Mouse (Mus musculus): Measurements from ENCODE around the gene Anxa9. TPM values are rescaled to one million over a fixed set of nuclear protein-coding genes. Genes with fewer than 3 reads are reported as not detected.
A peak's percentile ranks its signal among the peaks of the same experiment; 100 is the strongest.

Gene Anxa9
- polyA plus RNA-seq, 1 experiment from 2014 or later = 1.6 TPM

GRCm38 (mm10) chr3:95331528-95331927, 24.6 kb upstream of the Anxa9 start:
- WGBS = 63% methylated on average over 1 of the region's 1 CpGs
- no peak overlapping the region for H3K27ac ChIP-seq (replicated peaks; ENCODE audit: low read depth, low read length)
- no peak overlapping the region for H3K9ac ChIP-seq (ENCODE audit: low read length)
- H3K4me3 ChIP-seq (ENCODE audit: low read depth, low read length) = no peak overlapping the region
- no peak overlapping the region for H3K4me2 ChIP-seq (ENCODE audit: low read depth, severe bottlenecking)
- H3K27me3 ChIP-seq (ENCODE audit: control insufficient read depth, insufficient read depth, low read length) = no peaks in the 10 kb centered on the region
- no peak for DNase-seq (ENCODE audit: low spot score)
- no peaks in the 10 kb centered on the region for H3K4me1 ChIP-seq (ENCODE audit: control insufficient read depth, insufficient read depth, low read length)
- no peaks in the 10 kb centered on the region for H3K9me3 ChIP-seq (ENCODE audit: control insufficient read depth, low read length)
- peaks cover 25% of the 10 kb centered on the region; the same call in 1 of the 2 replicates for H3K36me3 ChIP-seq (ENCODE audit: control insufficient read depth, insufficient read depth, low read length)
- ATAC-seq (ENCODE audit: insufficient number of reproducible peaks, low FRiP score, low TSS enrichment, low read depth) = no peak

GRCm38 (mm10) chr3:95328803-95329404, 21.9 kb upstream of the Anxa9 start:
- H3K9me3 ChIP-seq (ENCODE audit: control insufficient read depth, low read length) = no peaks in the 10 kb centered on the region
- ATAC-seq (ENCODE audit: insufficient number of reproducible peaks, low FRiP score, low TSS enrichment, low read depth) (no peak), DNase-seq (ENCODE audit: low spot score) (no peak)
- no peak overlapping the region for H3K9ac ChIP-seq (ENCODE audit: low read length)
- no peaks in the 10 kb centered on the region for H3K27me3 ChIP-seq (ENCODE audit: control insufficient read depth, insufficient read depth, low read length)
- H3K27ac ChIP-seq (replicated peaks; ENCODE audit: low read depth, low read length) = no peak overlapping the region
- WGBS = 88% methylated on average over 1 of the region's 1 CpGs
- H3K4me1 ChIP-seq (ENCODE audit: control insufficient read depth, insufficient read depth, low read length) = no peaks in the 10 kb centered on the region
- H3K4me3 ChIP-seq (ENCODE audit: low read depth, low read length) = no peak overlapping the region
- H3K36me3 ChIP-seq (ENCODE audit: control insufficient read depth, insufficient read depth, low read length) = peaks cover 33% of the 10 kb centered on the region
- H3K4me2 ChIP-seq (ENCODE audit: low read depth, severe bottlenecking) = no peak overlapping the region

GRCm38 (mm10) chr3:95324454-95325144, 17.6 kb upstream of the Anxa9 start:
- H3K9me3 ChIP-seq (ENCODE audit: control insufficient read depth, low read length) = no peaks in the 10 kb centered on the region
- no peak overlapping the region for H3K4me3 ChIP-seq (ENCODE audit: low read depth, low read length)
- peaks cover 43% of the 10 kb centered on the region for H3K36me3 ChIP-seq (ENCODE audit: control insufficient read depth, insufficient read depth, low read length)
- H3K4me2 ChIP-seq (ENCODE audit: low read depth, severe bottlenecking) = no peak overlapping the region
- H3K27ac ChIP-seq (replicated peaks; ENCODE audit: low read depth, low read length) = no peak overlapping the region
- no peaks in the 10 kb centered on the region for H3K4me1 ChIP-seq (ENCODE audit: control insufficient read depth, insufficient read depth, low read length)
- no peak overlapping the region for H3K9ac ChIP-seq (ENCODE audit: low read length)
- ATAC-seq (ENCODE audit: insufficient number of reproducible peaks, low FRiP score, low TSS enrichment, low read depth) (no peak), DNase-seq (ENCODE audit: low spot score) (no peak)
- WGBS = 93% methylated on average over 6 of the region's 6 CpGs
- no peaks in the 10 kb centered on the region for H3K27me3 ChIP-seq (ENCODE audit: control insufficient read depth, insufficient read depth, low read length)

- Histone ChIP-seq H3K4me3 (ENCODE audit: low read depth, low read length) (no peak overlapping the region), H3K36me3 (ENCODE audit: control insufficient read depth, insufficient read depth, low read length) (peaks cover 43% of the 10 kb centered on the region), H3K9me3 (ENCODE audit: control insufficient read depth, low read length) (no peaks in the 10 kb centered on the region), H3K27me3 (ENCODE audit: control insufficient read depth, insufficient read depth, low read length) (no peaks in the 10 kb centered on the region), H3K4me2 (ENCODE audit: low read depth, severe bottlenecking) (no peak overlapping the region), H3K27ac (replicated peaks; ENCODE audit: low read depth, low read length) (no peak overlapping the region), H3K9ac (ENCODE audit: low read length) (no peak overlapping the region), H3K4me1 (ENCODE audit: control insufficient read depth, insufficient read depth, low read length) (no peaks in the 10 kb centered on the region; the same call in 1 of the 2 replicates)
- ATAC-seq (ENCODE audit: insufficient number of reproducible peaks, low FRiP score, low TSS enrichment, low read depth) = no peak
- no peak for DNase-seq (ENCODE audit: low spot score)
- WGBS = 95% methylated on average over 3 of the region's 3 CpGs
Observed at GRCm38 (mm10) chr3:95323429-95323828, 16.5 kb upstream of the Anxa9 start.

- no peaks in the 10 kb centered on the region for H3K27me3 ChIP-seq (ENCODE audit: control insufficient read depth, insufficient read depth, low read length)
- no peak overlapping the region for H3K9ac ChIP-seq (ENCODE audit: low read length)
- no peak overlapping the region for H3K27ac ChIP-seq (replicated peaks; ENCODE audit: low read depth, low read length)
- H3K9me3 ChIP-seq (ENCODE audit: control insufficient read depth, low read length) = no peaks in the 10 kb centered on the region
- no peak for DNase-seq (ENCODE audit: low spot score)
- no peak for ATAC-seq (ENCODE audit: insufficient number of reproducible peaks, low FRiP score, low TSS enrichment, low read depth)
- 78% methylated on average over 12 of the region's 12 CpGs for WGBS
- H3K4me3 ChIP-seq (ENCODE audit: low read depth, low read length) = no peak overlapping the region
- H3K36me3 ChIP-seq (ENCODE audit: control insufficient read depth, insufficient read depth, low read length) = peaks cover 24% of the 10 kb centered on the region
- H3K4me2 ChIP-seq (ENCODE audit: low read depth, severe bottlenecking) = no peak overlapping the region
- peaks cover 11% of the 10 kb centered on the region for H3K4me1 ChIP-seq (ENCODE audit: control insufficient read depth, insufficient read depth, low read length)
Observed at GRCm38 (mm10) chr3:95319701-95320625, 13.0 kb upstream of the Anxa9 start.

- no peak overlapping the region for H3K9ac ChIP-seq (ENCODE audit: low read length)
- peaks cover 19% of the 10 kb centered on the region for H3K36me3 ChIP-seq (ENCODE audit: control insufficient read depth, insufficient read depth, low read length)
- H3K4me3 ChIP-seq (ENCODE audit: low read depth, low read length) = no peak overlapping the region
- ATAC-seq (ENCODE audit: insufficient number of reproducible peaks, low FRiP score, low TSS enrichment, low read depth) (no peak), DNase-seq (ENCODE audit: low spot score) (no peak)
- H3K9me3 ChIP-seq (ENCODE audit: control insufficient read depth, low read length) = no peaks in the 10 kb centered on the region
- H3K4me1 ChIP-seq (ENCODE audit: control insufficient read depth, insufficient read depth, low read length) = peaks cover 11% of the 10 kb centered on the region
- 83% methylated on average over 2 of the region's 2 CpGs for WGBS
- no peak overlapping the region for H3K27ac ChIP-seq (replicated peaks; ENCODE audit: low read depth, low read length)
- H3K27me3 ChIP-seq (ENCODE audit: control insufficient read depth, insufficient read depth, low read length) = no peaks in the 10 kb centered on the region
- H3K4me2 ChIP-seq (ENCODE audit: low read depth, severe bottlenecking) = no peak overlapping the region
Observed at GRCm38 (mm10) chr3:95319110-95319509, 12.1 kb upstream of the Anxa9 start.

GRCm38 (mm10) chr3:95318548-95318947, 11.6 kb upstream of the Anxa9 start:
- Histone ChIP-seq H3K4me3 (ENCODE audit: low read depth, low read length) (no peak overlapping the region), H3K4me1 (ENCODE audit: control insufficient read depth, insufficient read depth, low read length) (peaks cover 12% of the 10 kb centered on the region), H3K9ac (ENCODE audit: low read length) (no peak overlapping the region), H3K27me3 (ENCODE audit: control insufficient read depth, insufficient read depth, low read length) (no peaks in the 10 kb centered on the region), H3K4me2 (ENCODE audit: low read depth, severe bottlenecking) (no peak overlapping the region), H3K9me3 (ENCODE audit: control insufficient read depth, low read length) (no peaks in the 10 kb centered on the region), H3K27ac (replicated peaks; ENCODE audit: low read depth, low read length) (no peak overlapping the region), H3K36me3 (ENCODE audit: control insufficient read depth, insufficient read depth, low read length) (peaks cover 14% of the 10 kb centered on the region)
- 47% methylated on average over 6 of the region's 6 CpGs for WGBS
- ATAC-seq (ENCODE audit: insufficient number of reproducible peaks, low FRiP score, low TSS enrichment, low read depth) (no peak), DNase-seq (ENCODE audit: low spot score) (no peak)

GRCm38 (mm10) chr3:95317414-95318080, 10.6 kb upstream of the Anxa9 start:
- no peak overlapping the region for H3K9ac ChIP-seq (ENCODE audit: low read length)
- peaks cover 13% of the 10 kb centered on the region for H3K36me3 ChIP-seq (ENCODE audit: control insufficient read depth, insufficient read depth, low read length)
- H3K4me1 ChIP-seq (ENCODE audit: control insufficient read depth, insufficient read depth, low read length) = peaks cover 13% of the 10 kb centered on the region
- H3K27me3 ChIP-seq (ENCODE audit: control insufficient read depth, insufficient read depth, low read length) = no peaks in the 10 kb centered on the region
- no peaks in the 10 kb centered on the region for H3K9me3 ChIP-seq (ENCODE audit: control insufficient read depth, low read length)
- ATAC-seq (ENCODE audit: insufficient number of reproducible peaks, low FRiP score, low TSS enrichment, low read depth) (no peak), DNase-seq (ENCODE audit: low spot score) (peak; percentile 70)
- 25% methylated on average over 12 of the region's 12 CpGs for WGBS
- no peak overlapping the region for H3K27ac ChIP-seq (replicated peaks; ENCODE audit: low read depth, low read length)
- no peak overlapping the region for H3K4me3 ChIP-seq (ENCODE audit: low read depth, low read length)
- H3K4me2 ChIP-seq (ENCODE audit: low read depth, severe bottlenecking) = no peak overlapping the region

Measured in limb, embryonic 11.5 days (tissue).